Mouse (Mus musculus): ENCODE results near the gene Tnfrsf19.

GRCm38 (mm10) chr14:61000072-61000471, 46.2 kb downstream of the Tnfrsf19 start:
- TF ChIP-seq CTCF (IDR thresholded peaks at IDR 0.05; ENCODE audit: low read depth, low read length), result no peak
- no peak for TF ChIP-seq GATA1 (IDR thresholded peaks at IDR 0.05; ENCODE audit: borderline replicate concordance, low read length)
- TF ChIP-seq TAL1 (conservative IDR thresholded peaks at IDR 0.05; ENCODE audit: low read depth, low read length), result no peak
- TF ChIP-seq POLR2AphosphoS5 (IDR thresholded peaks at IDR 0.05; ENCODE audit: insufficient replicate concordance, low read depth, low read length), result no peak

Data from G1E (cell line).